Mouse (Mus musculus) kidney, embryonic 14.5 days (tissue): ENCODE measurements around the gene 2310022A10Rik. TPM values are rescaled to one million over a fixed set of nuclear protein-coding genes. Genes with fewer than 3 reads are reported as not detected.

Experiments used
- ATAC-seq: fragments of 200-750 bp; cut with Nextera tagmentation; 2 replicates; pipeline ENCODE4 v1.8.0; 2017; ENCODE audit warnings: moderate number of reproducible peaks, mild to moderate bottlenecking, moderate TSS enrichment, moderate library complexity; ENCODE audit not compliant: low FRiP score, low TSS enrichment
- H3K27ac ChIP-seq: fragments of 300-500 bp; sonication (generic); 2 replicates; pipeline ENCODE4 v1.5.1; 2014; ENCODE audit warnings: low read depth, mild to moderate bottlenecking, low read length, moderate library complexity, mixed read lengths
- H3K27me3 ChIP-seq: fragments of 300-500 bp; sonication (generic); 2 replicates; pipeline ENCODE4 v1.6.1; 2014; ENCODE audit warnings: mild to moderate bottlenecking, low read length; ENCODE audit not compliant: control insufficient read depth, insufficient read depth
- H3K36me3 ChIP-seq: fragments of 300-500 bp; sonication (generic); 2 replicates; pipeline ENCODE4 v1.6.1; 2014; ENCODE audit warnings: low read length, mixed read lengths; ENCODE audit not compliant: control insufficient read depth, insufficient read depth
- H3K4me1 ChIP-seq: fragments of 300-500 bp; sonication (generic); 2 replicates; pipeline ENCODE4 v1.6.1; 2014; ENCODE audit warnings: low read length, mixed read lengths; ENCODE audit not compliant: control insufficient read depth, insufficient read depth
- H3K4me2 ChIP-seq: fragments of 300-500 bp; sonication (generic); replicated peaks from 2 replicates; pipeline ENCODE4 v1.6.1; 2014; ENCODE audit warnings: low read depth, mild to moderate bottlenecking, low read length
- H3K4me3 ChIP-seq: fragments of 300-500 bp; sonication (generic); 2 replicates; pipeline ENCODE4 v1.5.1; 2014; ENCODE audit warnings: mild to moderate bottlenecking, low read length
- H3K9ac ChIP-seq: fragments of 300-500 bp; sonication (generic); 2 replicates; pipeline ENCODE4 v1.6.1; 2014; ENCODE audit warnings: low read depth, mild to moderate bottlenecking, low read length, moderate library complexity
- H3K9me3 ChIP-seq: fragments of 300-500 bp; sonication (generic); 2 replicates; pipeline ENCODE4 v1.6.1; 2016; ENCODE audit warnings: low read length; ENCODE audit not compliant: control insufficient read depth
- WGBS: fragments of 180-500 bp; shearing (Covaris S2); extraction: QIAGEN DNeasy Blood & Tissue Kit; methylation state at CpG from one replicate; pipeline ENCODE4 v1.1.7; 2014; 5-methylcytosine and 5-hydroxymethylcytosine counted together
- polyA plus RNA-seq: library from polyadenylated mRNA; unstranded; fragments of >200 nt; fragmentation: Nextera tagmentation; extraction: Ambion mirVana; gene quantifications from 2 replicates; pipeline ENCODE4 v1.2.1, GENCODE M21; 2014

Gene 2310022A10Rik
- polyA plus RNA-seq, 1 experiment from 2014 or later = 21.4 TPM

DNA sequence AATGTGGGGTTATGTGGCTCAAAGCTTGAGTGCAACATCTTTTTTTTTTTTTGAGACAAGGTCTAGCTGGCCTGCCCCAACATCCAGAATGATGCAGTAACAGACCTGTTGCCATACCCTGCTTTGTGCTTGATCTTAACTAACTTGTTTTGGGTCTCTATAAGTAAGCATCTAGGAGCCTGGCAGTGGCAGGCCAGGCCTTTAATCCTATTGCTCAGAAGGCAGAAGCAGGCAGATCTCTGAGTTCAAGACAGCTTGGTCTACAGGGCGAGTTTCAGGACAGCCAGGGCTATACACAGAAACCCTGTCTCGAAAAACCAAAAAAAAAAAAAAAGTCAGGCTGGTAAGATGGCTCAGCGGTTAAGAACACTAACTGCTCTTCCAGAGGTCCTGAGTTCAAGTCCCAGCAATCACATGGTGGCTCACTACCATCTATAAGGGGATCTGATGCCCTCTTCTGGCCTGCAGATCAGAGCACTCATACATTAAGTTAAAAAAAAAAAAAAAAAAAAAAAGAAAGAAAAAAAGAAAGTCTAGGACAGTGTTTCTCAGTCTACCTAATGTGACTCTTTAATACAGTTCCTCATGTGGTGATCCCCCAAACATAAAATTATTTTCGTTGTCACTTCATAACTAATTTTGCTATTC is 37.7 kb downstream of the 2310022A10Rik start:
- H3K4me2 ChIP-seq = peak overlapping the region; percentile 48
- no peaks in the 10 kb centered on the region for H3K27me3 ChIP-seq
- peak overlapping the region; percentile 47; the same call in 1 of the 2 replicates for H3K9ac ChIP-seq
- peak overlapping the region; percentile 82 for H3K4me3 ChIP-seq
- peaks cover under 1% of the 10 kb centered on the region for H3K36me3 ChIP-seq
- H3K4me1 ChIP-seq = peaks cover 17% of the 10 kb centered on the region
- H3K9me3 ChIP-seq = no peaks in the 10 kb centered on the region
- WGBS = 57% methylated on average over 4 of the region's 4 CpGs
- peak overlapping the region; percentile 97 for H3K27ac ChIP-seq
- ATAC-seq = no peak

DNA sequence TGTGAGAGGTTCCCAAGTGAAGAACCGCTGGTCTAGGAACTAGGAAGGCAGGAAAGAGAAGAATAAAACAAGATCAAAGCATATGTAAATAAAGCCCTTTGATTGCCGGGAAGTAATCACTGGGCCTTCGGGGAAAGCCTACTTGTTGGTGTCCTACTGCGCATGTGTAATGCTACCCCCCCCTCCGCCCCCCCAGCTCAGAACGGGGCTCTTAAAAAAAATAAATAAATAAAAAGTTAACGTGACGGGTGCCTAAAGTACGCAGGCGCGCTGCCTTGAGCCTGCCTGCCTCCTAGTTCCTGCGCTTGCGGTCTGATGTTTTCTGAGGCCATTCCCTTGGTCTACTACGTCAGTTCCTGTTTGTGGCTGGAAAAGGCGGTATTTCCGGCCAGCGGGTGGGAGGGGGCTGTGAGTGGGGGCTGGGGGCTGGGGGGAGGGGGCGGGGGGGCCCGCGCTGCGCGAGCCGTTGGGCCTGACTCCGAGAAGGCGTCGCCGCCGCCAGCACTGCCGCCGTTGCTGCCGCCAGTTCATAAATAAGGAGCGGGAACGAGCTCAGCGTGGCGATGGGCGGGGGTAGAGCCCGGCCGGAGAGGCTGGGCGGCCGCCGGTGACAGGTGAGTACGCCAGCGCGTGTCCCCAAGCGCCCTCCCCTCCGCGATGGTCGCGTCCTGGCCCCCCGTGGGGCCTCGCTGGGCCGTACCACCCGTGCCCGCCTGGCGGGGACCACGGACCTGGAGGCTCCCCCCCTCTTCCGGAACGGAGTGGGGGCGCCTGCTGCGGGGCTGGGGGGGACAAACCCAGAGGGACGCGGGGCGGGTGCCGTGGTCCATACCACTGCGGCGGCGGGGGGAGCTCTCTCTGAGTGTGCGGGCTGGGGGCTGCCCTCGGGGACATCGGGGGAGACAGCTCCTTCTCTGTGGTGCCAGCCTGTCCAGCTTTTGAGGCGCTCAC is 38.5 kb downstream of the 2310022A10Rik start, which contains the start of gene Akt2:
TSS of gene Akt2 (plus strand) at position 287 of the 951 bp plus-strand sequence.
- H3K4me2 ChIP-seq = peak within 1 kb of the TSS; percentile 70
- H3K4me1 ChIP-seq = peaks cover 24% of the 10 kb centered on the region
- peak within 1 kb of the TSS; percentile 97 for H3K27ac ChIP-seq
- peak within 1 kb of the TSS; percentile 89 for H3K9ac ChIP-seq
- H3K27me3 ChIP-seq = no peaks in the 10 kb centered on the region
- ATAC-seq = peak; percentile 94
- peak within 1 kb of the TSS; percentile 82 for H3K4me3 ChIP-seq
- H3K9me3 ChIP-seq = no peaks in the 10 kb centered on the region
- H3K36me3 ChIP-seq = peaks cover 2% of the 10 kb centered on the region; the same call in 1 of the 2 replicates
- whole genome bisulfite sequencing = under 1% methylated on average over 65 of the region's 71 CpGs

DNA sequence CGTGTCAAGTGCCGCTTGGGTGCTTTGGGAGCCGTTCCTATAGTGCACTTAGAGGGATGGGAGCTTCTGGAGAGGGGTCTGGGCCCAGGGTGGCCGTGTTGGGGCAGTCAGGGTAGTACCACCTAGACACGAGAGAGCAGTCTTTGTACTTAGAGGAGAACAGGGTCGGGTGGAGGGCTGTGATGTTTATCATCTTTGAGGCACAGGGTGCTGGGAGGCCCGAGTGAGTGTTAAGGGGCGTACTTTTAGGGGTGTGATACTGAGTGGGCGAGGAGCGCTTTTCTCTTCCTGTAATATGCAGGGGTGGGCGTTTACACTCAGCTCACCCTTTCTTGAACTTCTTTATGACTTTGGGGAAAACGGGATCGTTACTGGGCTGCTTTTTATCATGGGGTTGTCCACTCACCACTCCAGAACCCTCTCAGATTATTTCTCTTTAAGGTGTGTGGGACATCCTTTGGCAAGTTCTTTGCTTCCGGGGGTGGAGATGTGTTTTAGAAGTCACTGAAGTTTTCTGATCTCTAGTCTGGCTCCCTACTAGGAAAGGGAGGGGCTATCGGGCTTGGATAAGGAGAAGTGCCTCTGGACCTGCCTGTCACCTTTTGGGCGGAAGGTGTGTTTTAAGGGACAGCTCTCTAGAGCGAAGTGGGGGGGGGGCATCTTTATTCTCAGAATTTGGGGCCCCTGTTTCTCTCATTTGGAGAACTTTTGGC is 39.3 kb downstream of the 2310022A10Rik start:
- H3K27me3 ChIP-seq = no peaks in the 10 kb centered on the region
- ATAC-seq = peak; percentile 65
- H3K9ac ChIP-seq = peak overlapping the region; percentile 89
- peak overlapping the region; percentile 82 for H3K4me3 ChIP-seq
- no peaks in the 10 kb centered on the region for H3K9me3 ChIP-seq
- peak overlapping the region; percentile 97 for H3K27ac ChIP-seq
- peaks cover 2% of the 10 kb centered on the region; the same call in 1 of the 2 replicates for H3K36me3 ChIP-seq
- H3K4me2 ChIP-seq = peak overlapping the region; percentile 70
- peaks cover 32% of the 10 kb centered on the region for H3K4me1 ChIP-seq
- WGBS = 1% methylated on average over 17 of the region's 17 CpGs

GRCm38 (mm10) chr7:27592934-27593645 is 40.1 kb downstream of the 2310022A10Rik start:
- Histone ChIP-seq H3K9me3 (no peaks in the 10 kb centered on the region), H3K27ac (peak overlapping the region; percentile 97; the same call in 1 of the 2 replicates), H3K9ac (peak overlapping the region; percentile 89), H3K4me1 (peaks cover 36% of the 10 kb centered on the region), H3K4me2 (peak overlapping the region; percentile 70), H3K4me3 (peak overlapping the region; percentile 82), H3K27me3 (no peaks in the 10 kb centered on the region), H3K36me3 (peaks cover 2% of the 10 kb centered on the region; the same call in 1 of the 2 replicates)
- no peak for ATAC-seq
- WGBS = 33% methylated on average over 12 of the region's 12 CpGs

GRCm38 (mm10) chr7:27596586-27597503 is 43.8 kb downstream of the 2310022A10Rik start:
- Histone ChIP-seq H3K4me2 (peak overlapping the region; percentile 27), H3K27ac (peak overlapping the region; percentile 86), H3K9ac (peak overlapping the region; percentile 48; the same call in 1 of the 2 replicates), H3K36me3 (peaks cover 2% of the 10 kb centered on the region; the same call in 1 of the 2 replicates), H3K4me3 (no peak overlapping the region), H3K9me3 (no peaks in the 10 kb centered on the region), H3K4me1 (peaks cover 42% of the 10 kb centered on the region), H3K27me3 (no peaks in the 10 kb centered on the region)
- WGBS = 22% methylated on average over 10 of the region's 10 CpGs
- peak; percentile 50; the same call in 1 of the 2 replicates for ATAC-seq

DNA sequence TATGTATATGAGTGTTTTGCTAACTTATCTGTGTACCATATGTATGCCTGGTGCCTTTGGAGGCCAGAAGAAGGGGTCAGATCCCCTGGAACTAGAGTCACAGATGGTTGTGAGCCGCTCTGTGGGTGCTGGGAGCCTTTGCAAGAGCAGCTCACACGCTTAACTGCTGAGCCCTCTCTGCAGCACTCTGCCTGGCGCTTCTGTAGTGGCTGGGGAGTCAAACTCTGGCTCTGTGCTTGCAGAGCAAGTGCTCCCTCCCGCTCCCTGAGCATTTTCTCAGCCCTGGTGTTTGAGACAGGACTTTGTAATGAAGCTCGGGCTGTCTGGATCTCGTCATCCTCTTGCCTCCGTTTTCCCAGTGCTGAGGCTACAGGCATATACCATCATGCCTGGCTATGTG is 45.0 kb downstream of the 2310022A10Rik start:
- 84% methylated on average over 7 of the region's 7 CpGs for WGBS
- Histone ChIP-seq H3K27ac (peak overlapping the region; percentile 86; the same call in 1 of the 2 replicates), H3K9me3 (no peaks in the 10 kb centered on the region), H3K36me3 (peaks cover 2% of the 10 kb centered on the region), H3K4me1 (peaks cover 35% of the 10 kb centered on the region), H3K27me3 (no peaks in the 10 kb centered on the region), H3K9ac (no peak overlapping the region), H3K4me2 (no peak overlapping the region; the same call in 1 of the 2 replicates), H3K4me3 (no peak overlapping the region)
- ATAC-seq = no peak

- H3K4me2 ChIP-seq = no peak overlapping the region
- WGBS = 70% methylated on average over 4 of the region's 4 CpGs
- H3K27ac ChIP-seq = 0 out of 2 replicates have a peak overlapping the region, but pooled peaks have one; percentile 11
- H3K9ac ChIP-seq = no peak overlapping the region
- H3K9me3 ChIP-seq = no peaks in the 10 kb centered on the region
- H3K27me3 ChIP-seq = no peaks in the 10 kb centered on the region
- no peak for ATAC-seq
- H3K4me1 ChIP-seq = peaks cover 30% of the 10 kb centered on the region
- no peak overlapping the region for H3K4me3 ChIP-seq
- no peaks in the 10 kb centered on the region; the same call in 1 of the 2 replicates for H3K36me3 ChIP-seq
These were observed 48.6 kb downstream of the 2310022A10Rik start for GRCm38 (mm10) chr7:27601628-27602027.
